Mouse (Mus musculus): ENCODE results near the gene Ucma.

Ucma gene

DNA sequence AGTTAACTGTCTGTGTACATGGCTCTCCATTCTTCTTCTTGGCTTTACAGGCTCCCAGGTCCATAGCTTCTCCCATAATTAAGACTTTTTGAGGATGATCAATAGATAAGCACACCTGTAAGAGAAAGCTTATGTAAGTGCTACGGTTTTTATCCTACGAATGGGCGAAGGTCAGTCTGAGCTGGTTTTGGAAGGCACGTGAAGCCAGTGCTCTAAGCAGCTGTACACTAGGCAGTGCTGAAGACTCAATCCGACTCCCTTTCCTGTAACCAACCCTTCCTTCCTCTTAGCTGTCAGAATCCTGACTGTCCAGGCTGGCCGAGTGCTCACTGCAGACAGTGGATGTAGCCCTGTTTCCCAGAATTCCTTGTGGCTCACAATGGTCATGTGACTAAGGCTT lies 25.3 kb downstream of the Ucma start:
- no peak for DNase-seq (ENCODE audit: low read depth, low spot score)

- DNase-seq (ENCODE audit: low read depth, low spot score) = no peak
Observed at GRCm38 (mm10) chr2:5007107-5007506, 31.2 kb downstream of the Ucma start.

- no peak for DNase-seq (ENCODE audit: low read depth, low spot score)
Observed at GRCm38 (mm10) chr2:5011898-5012490, 36.1 kb downstream of the Ucma start.

DNA sequence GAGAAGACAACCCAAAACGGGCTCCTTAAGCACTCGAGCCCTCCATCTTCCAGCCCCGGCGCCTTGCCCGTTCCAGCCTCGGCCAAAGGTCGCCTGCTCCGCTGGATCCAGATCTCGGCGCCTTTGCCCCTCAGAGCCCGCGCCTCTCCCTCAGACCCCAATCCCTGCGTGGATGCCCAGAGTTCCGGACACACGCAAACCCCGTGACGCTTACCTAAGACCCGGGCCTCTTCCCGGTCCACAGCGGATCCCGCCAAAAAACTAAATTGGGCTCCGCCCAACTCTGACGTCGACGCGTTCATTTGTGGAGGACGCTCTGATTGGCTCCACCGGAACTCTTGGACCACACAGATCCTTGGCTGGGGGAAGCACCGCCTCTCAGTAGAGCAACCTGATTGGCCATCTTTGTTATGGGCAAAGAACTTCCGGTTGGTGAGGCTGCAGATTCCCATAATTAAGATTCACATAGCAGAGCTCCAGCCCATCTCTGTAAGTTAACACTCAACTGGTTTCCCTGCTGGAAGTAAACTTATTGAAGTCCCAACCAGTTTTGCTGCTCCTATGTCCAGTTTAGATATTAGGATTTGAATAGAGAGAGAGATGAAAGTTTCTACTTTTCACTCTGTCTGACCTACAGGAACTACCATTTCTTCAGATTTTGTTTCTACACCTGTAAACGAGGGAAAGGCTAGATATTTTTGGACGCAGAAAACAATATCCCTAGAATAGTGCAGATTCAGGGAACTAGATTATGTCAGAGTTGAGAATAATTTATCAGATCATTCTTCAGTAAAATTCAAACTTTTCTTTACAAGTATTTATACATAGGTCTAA lies 36.8 kb downstream of the Ucma start, which contains the start of gene Mcm10:
Mcm10 (minus strand) TSS at position 301 of the 834 bp plus-strand sequence.
- peak; percentile 97 for DNase-seq (ENCODE audit: low read depth, low spot score)

GRCm38 (mm10) chr2:5014616-5015015 lies 38.7 kb downstream of the Ucma start:
- peak; percentile 83 for DNase-seq (ENCODE audit: low read depth, low spot score)

DNA sequence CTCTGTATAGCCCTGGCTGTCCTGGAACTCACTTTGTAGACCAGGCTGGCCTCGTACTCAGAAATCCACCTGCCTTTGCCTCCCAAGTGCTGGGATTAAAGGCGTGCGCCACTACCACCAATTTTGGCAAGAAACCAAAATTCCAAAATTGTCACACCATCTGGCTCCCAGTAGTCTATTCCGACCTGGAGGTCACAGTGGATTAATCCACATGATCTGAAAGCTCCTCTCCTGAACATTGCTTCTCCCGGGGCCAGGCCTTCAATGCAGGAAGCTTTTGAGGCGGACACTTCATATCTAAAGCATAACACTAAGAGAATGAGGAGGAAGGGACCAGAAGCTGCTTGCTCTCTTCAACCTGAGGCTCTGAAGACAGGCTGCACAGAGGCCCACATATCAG lies 39.6 kb downstream of the Ucma start:
- DNase-seq (ENCODE audit: low read depth, low spot score) = no peak

DNA sequence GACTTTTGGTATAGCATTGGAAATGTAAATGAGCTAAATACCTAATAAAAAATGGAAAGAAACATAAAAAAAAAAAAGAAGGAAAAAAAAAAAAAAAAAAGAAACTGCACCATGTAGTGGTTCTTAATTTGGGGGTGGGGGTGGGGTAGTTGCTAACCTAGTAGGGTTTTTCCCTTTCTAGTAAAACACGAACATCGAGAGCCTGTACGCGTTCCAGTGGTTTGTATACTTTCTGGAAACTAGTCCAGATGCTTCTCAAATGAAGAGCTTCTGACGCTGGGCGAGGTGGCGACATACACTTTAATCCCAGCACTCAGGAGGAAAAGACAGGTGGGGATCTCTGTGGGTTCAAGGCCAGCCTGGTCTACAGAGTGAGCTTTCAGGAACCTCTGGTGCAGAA lies 41.0 kb downstream of the Ucma start:
- no peak for DNase-seq (ENCODE audit: low read depth, low spot score)

DNA sequence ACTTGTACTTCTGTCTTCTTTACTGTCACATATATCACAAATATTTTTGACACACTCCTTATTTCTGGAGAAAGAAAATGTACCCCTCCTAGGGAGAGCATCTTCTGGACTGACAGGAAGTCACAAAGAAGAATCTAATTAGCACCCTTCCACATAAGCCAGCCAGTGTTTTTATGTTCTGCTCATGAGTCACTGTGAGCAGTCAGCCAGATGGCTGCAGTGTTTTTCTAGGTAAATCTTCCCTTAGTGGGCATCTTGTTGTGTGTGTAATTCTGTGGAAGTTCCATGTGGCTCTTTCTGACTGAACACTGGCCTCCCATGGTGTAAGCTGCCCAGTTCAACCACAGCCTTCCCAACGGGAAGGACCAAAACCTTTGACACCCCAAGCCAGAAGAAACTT lies 43.8 kb downstream of the Ucma start:
- no peak for DNase-seq (ENCODE audit: low read depth, low spot score)

DNA sequence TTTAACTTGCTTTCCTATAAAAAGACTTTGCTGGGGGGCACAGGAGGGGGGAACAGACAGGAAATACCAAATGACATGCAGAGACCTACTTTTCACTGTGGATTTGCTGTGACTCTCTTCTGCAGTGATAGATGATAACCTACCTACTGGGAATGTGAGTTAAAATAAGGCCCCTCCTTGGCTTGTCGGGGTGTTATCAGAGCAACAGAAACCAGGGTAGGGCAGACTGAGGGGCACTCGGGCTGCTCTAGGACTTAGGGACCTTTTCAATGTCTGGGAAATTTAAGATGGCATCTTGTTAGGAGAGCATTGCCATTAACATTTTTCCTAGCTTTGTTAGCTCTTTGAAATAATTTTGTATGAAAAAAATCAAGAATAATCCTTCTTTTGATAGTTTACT lies 47.4 kb downstream of the Ucma start:
- no peak for DNase-seq (ENCODE audit: low read depth, low spot score)

GRCm38 (mm10) chr2:5023699-5024399 lies 47.9 kb downstream of the Ucma start:
- DNase-seq (ENCODE audit: low read depth, low spot score) = no peak

DNA sequence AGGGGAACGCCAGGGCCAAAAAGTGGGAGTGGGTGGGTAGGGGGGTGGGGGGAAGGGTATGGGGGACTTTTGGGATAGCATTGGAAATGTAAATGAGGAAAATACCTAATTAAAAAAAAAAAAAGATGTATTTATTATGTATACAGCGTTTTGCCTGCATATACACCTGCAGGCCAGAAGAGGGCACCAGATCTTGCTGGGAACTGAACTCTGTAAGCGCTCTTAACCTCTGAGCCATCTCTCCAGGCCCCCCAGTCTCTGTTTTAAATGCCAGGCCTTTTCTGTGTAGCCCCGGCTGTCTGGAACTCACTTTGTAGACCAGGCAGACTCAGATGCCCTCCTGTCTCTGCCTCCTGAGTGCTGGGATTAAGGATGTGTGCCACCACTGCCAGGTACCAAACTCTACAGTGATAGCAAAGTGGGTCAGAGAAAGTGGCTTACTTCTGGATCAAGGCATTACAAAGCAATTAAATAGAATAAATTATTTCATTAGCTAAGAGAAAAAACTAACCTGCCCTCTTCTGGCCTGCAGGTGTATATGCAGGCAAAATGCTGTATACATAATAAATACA lies 49.3 kb downstream of the Ucma start:
- peak; percentile 79 for DNase-seq (ENCODE audit: low read depth, low spot score)

DNA sequence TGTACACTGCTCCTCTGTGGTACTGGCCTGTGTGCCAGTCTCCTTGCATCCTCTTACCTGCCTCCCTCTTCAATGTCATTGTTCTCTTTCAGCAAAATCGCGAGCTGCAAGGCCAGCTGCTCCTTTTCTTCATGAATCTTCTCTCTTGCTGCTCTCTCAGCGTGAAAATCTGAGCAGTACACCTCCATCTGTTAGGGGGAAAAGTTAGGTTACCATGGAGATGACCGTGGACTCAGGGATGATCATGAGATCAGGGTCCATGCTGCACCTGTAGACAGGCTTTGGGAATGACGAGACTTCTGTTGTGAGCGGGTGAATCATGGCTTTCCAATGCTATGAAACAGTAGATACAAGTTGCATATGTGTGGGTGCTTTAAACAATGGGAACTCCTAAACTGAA lies 51.1 kb downstream of the Ucma start:
- no peak for DNase-seq (ENCODE audit: low read depth, low spot score)

DNA sequence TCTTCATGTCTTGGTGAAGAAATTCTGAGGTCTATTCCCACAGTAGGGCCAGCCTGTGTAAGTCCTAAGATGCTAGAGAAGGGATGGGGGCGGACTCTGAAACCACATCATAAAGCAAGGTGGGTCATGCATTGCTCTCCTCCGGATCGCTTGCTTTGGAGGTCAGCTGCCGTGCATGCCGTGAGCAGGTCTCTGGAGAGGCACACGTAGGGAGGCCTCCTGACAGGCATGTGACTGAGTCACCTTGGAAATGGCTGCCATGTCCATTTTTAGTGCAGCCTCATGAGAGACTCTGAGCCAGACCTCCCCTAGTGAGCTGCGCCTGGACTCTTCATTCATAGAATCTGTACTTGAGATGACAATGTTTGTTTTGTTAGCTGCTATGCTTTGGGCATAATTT lies 52.1 kb downstream of the Ucma start:
- DNase-seq (ENCODE audit: low read depth, low spot score) = no peak

GRCm38 (mm10) chr2:5029808-5030207 lies 53.9 kb downstream of the Ucma start:
- DNase-seq (ENCODE audit: low read depth, low spot score) = no peak

- no peak for DNase-seq (ENCODE audit: low read depth, low spot score)
Observed at GRCm38 (mm10) chr2:5031215-5031614, 55.3 kb downstream of the Ucma start.

GRCm38 (mm10) chr2:5032665-5033064 lies 56.7 kb downstream of the Ucma start:
- peak; percentile 55 for DNase-seq (ENCODE audit: low read depth, low spot score)

- no peak for DNase-seq (ENCODE audit: low read depth, low spot score)
Observed at GRCm38 (mm10) chr2:5033546-5034420, 57.9 kb downstream of the Ucma start.

DNA sequence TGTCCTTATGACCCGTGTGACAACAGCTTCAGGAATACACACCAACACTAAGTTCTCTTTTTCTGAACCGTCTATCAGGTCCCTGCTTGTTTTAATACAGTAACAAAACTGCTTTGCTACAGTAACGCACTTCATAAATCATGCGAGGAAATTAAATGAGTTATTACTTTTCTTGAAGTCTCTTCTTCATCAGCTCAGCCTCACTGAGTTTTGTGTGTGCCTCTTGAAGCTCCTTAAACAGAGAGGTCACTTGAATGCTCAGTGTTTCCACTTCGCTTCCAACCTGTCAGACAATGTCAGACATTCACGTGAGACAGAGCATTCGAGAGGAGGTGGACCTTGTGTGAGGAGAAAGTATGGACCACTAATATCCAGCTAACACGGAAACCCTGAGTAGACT lies 58.9 kb downstream of the Ucma start:
- DNase-seq (ENCODE audit: low read depth, low spot score) = no peak

GRCm38 (mm10) chr2:5035241-5035640 lies 59.3 kb downstream of the Ucma start:
- no peak for DNase-seq (ENCODE audit: low read depth, low spot score)
